Mouse (Mus musculus) heart, embryonic 14.5 days (tissue): Measurements from ENCODE around the gene Pex3. TPM values are rescaled to one million over a fixed set of nuclear protein-coding genes. Genes with fewer than 3 reads are reported as not detected.
A peak's percentile ranks its signal among the peaks of the same experiment; 100 is the strongest.

Experiments
- ATAC-seq: fragments of 200-750 bp; cut with Nextera tagmentation; 2 replicates; pipeline ENCODE4 v1.8.0; 2017; ENCODE audit warnings: low read depth, moderate TSS enrichment; ENCODE audit not compliant: insufficient number of reproducible peaks, insufficient read depth, low FRiP score
- H3K27ac ChIP-seq, 2 experiments: fragments of 200-500 bp in 1 of 2; fragments of 300-500 bp in 1 of 2; sonication (generic) in 1 of 2; replicated peaks in 1 of 2; 2 replicates each; pipeline ENCODE4 v1.5.1; 2012 to 2014; ENCODE audit warnings: low read depth in 2 of 2, low read length in 2 of 2, control low read depth in 1 of 2, mild to moderate bottlenecking in 1 of 2, mixed read lengths in 1 of 2; ENCODE audit not compliant: control insufficient read depth in 1 of 2, insufficient read depth in 1 of 2
- H3K27me3 ChIP-seq: fragments of 300-500 bp; sonication (generic); 2 replicates; pipeline ENCODE4 v1.6.1; 2014; ENCODE audit warnings: mild to moderate bottlenecking, low read length, control low read depth; ENCODE audit not compliant: control insufficient read depth, insufficient read depth
- H3K36me3 ChIP-seq: fragments of 300-500 bp; sonication (generic); 2 replicates; pipeline ENCODE4 v1.6.1; 2014; ENCODE audit warnings: mild to moderate bottlenecking, control low read depth, low read length, mixed read lengths; ENCODE audit not compliant: control insufficient read depth, insufficient read depth
- H3K4me1 ChIP-seq, 2 experiments: fragments of 200-500 bp in 1 of 2; fragments of 300-500 bp in 1 of 2; sonication (generic) in 1 of 2; 2 replicates each; pipeline ENCODE4 v1.6.1; 2012 to 2014; ENCODE audit warnings: low read length in 2 of 2, control low read depth in 1 of 2, mixed read lengths in 1 of 2; ENCODE audit not compliant: control insufficient read depth in 2 of 2, insufficient read depth in 2 of 2
- H3K4me2 ChIP-seq: fragments of 300-500 bp; sonication (generic); 2 replicates; pipeline ENCODE4 v1.6.1; 2014; ENCODE audit warnings: mild to moderate bottlenecking, low read length
- H3K4me3 ChIP-seq, 2 experiments: fragments of 200-500 bp in 1 of 2; fragments of 300-500 bp in 1 of 2; sonication (generic) in 1 of 2; 2 replicates each; pipeline ENCODE4 v1.5.1; 2012 to 2014; ENCODE audit warnings: low read length in 2 of 2, mild to moderate bottlenecking in 2 of 2, control low read depth in 1 of 2, low read depth in 1 of 2, moderate library complexity in 1 of 2; ENCODE audit not compliant: control insufficient read depth in 1 of 2, insufficient read depth in 1 of 2
- H3K9ac ChIP-seq: fragments of 300-500 bp; sonication (generic); 2 replicates; pipeline ENCODE4 v1.6.1; 2014; ENCODE audit warnings: mild to moderate bottlenecking, low read length
- H3K9me3 ChIP-seq: fragments of 300-500 bp; sonication (generic); 2 replicates; pipeline ENCODE4 v1.6.1; 2016; ENCODE audit warnings: low read length, control low read depth; ENCODE audit not compliant: control insufficient read depth
- WGBS: fragments of 180-500 bp; shearing (Covaris S2); extraction: QIAGEN DNeasy Blood & Tissue Kit; methylation state at CpG from one replicate; pipeline ENCODE4 v1.1.7; 2014; 5-methylcytosine and 5-hydroxymethylcytosine counted together
- polyA plus RNA-seq: library from polyadenylated mRNA; unstranded; fragments of >200 nt; fragmentation: Nextera tagmentation; extraction: Ambion mirVana; gene quantifications from 2 replicates; pipeline ENCODE4 v1.2.1, GENCODE M21; 2014

Gene Pex3
- polyA plus RNA-seq: 26.2 and 28.2 TPM in 2 replicates

DNA sequence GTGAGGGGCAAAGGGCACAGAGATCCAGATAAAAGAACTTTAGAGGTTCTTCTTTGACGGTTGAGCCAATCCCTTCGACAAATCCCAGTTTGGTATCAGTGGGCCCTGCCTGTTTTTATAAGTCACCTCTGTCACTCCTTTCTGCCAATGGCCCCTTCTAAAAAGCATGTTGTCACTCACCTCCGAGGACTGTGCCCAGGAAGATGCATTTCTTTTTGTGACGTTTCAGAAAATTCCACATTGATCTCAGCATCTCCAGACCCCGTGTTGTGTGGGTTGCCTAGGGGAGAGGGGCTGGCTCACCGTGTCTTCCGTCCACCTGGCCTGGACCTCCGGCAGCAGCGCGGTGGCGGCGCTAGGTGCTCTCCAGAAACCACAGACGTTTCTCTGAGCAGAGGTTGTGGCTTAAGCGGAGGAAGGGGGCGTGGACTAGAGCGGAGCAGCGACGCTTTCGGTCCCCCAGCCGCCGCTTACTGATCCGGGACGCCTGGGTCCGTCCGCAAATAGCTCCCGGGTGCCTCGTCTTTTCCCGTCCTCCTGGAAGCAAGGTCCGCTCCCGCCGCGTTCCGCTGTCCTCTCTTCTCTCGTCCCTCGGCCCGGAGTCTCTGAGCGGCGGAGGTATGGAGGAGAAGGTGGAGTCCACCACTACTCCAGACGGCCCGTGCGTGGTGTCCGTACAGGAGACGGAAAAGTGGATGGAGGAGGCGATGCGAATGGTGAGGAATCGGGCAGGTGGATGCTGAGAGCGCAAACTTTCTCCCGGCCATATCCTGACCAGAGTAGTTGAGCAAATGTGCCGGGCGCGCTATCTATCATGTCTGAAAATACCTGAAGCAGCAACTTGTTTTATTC lies at the start of gene Pex3, which contains the start of gene Adat2:
TSS of gene Pex3 (minus strand) at position 497 of the 852 bp plus-strand sequence.
TSS of gene Adat2 (plus strand) at position 249 of the 852 bp plus-strand sequence.
- peak; percentile 90 for ATAC-seq
- H3K27ac ChIP-seq: peak within 1 kb of the TSS; percentile 76 to 81
- peak within 1 kb of the TSS; percentile 86 for H3K4me2 ChIP-seq
- under 1% methylated on average over 51 of the region's 51 CpGs for WGBS
- H3K4me3 ChIP-seq: peak within 1 kb of the TSS; percentile 76 to 91
- H3K9ac ChIP-seq: peak within 1 kb of the TSS; percentile 80
- peaks cover 0 to 11% of the 10 kb centered on the region in 2 experiments; a peak in 2 of 4 replicates for H3K4me1 ChIP-seq
- H3K27me3 ChIP-seq: no peaks in the 10 kb centered on the region
- H3K36me3 ChIP-seq: peaks cover 6% of the 10 kb centered on the region; the same call in 1 of the 2 replicates
- no peaks in the 10 kb centered on the region for H3K9me3 ChIP-seq

- no peaks in the 10 kb centered on the region for H3K4me1 ChIP-seq
- ATAC-seq: no peak
- no peaks in the 10 kb centered on the region for H3K27me3 ChIP-seq
- WGBS: 52% methylated on average over 2 of the region's 2 CpGs
- H3K27ac ChIP-seq: no peak overlapping the region
- H3K36me3 ChIP-seq: no peaks in the 10 kb centered on the region
- H3K9me3 ChIP-seq: 0 out of 2 replicates have a peak, but pooled peaks cover 3% of the 10 kb centered on the region
- H3K9ac ChIP-seq: no peak overlapping the region
- no peak overlapping the region for H3K4me2 ChIP-seq
- H3K4me3 ChIP-seq: no peak overlapping the region
These were observed 48.0 kb upstream of the Pex3 start for GRCm38 (mm10) chr10:13600926-13601325.

GRCm38 (mm10) chr10:13597491-13597890 lies 44.5 kb upstream of the Pex3 start:
- Histone ChIP-seq H3K9ac (no peak overlapping the region), H3K4me2 (no peak overlapping the region), H3K9me3 (0 out of 2 replicates have a peak, but pooled peaks cover 3% of the 10 kb centered on the region), H3K36me3 (no peaks in the 10 kb centered on the region), H3K27ac (no peak overlapping the region), H3K27me3 (no peaks in the 10 kb centered on the region), H3K4me1 (no peaks in the 10 kb centered on the region), H3K4me3 (no peak overlapping the region)
- no peak for ATAC-seq
- 68% methylated on average over 8 of the region's 8 CpGs for WGBS

GRCm38 (mm10) chr10:13596866-13597265 lies 43.9 kb upstream of the Pex3 start:
- Histone ChIP-seq H3K27me3 (no peaks in the 10 kb centered on the region), H3K4me1 (no peaks in the 10 kb centered on the region), H3K9me3 (0 out of 2 replicates have a peak, but pooled peaks cover 3% of the 10 kb centered on the region), H3K9ac (no peak overlapping the region), H3K4me2 (no peak overlapping the region), H3K4me3 (no peak overlapping the region), H3K36me3 (no peaks in the 10 kb centered on the region), H3K27ac (no peak overlapping the region)
- ATAC-seq: no peak
- WGBS: 84% methylated on average over 9 of the region's 9 CpGs

GRCm38 (mm10) chr10:13596073-13596472 lies 43.1 kb upstream of the Pex3 start:
- no peak for ATAC-seq
- H3K36me3 ChIP-seq: no peaks in the 10 kb centered on the region
- H3K27ac ChIP-seq: no peak overlapping the region
- H3K27me3 ChIP-seq: no peaks in the 10 kb centered on the region
- H3K4me3 ChIP-seq: no peak overlapping the region
- H3K9ac ChIP-seq: no peak overlapping the region
- no peaks in the 10 kb centered on the region for H3K4me1 ChIP-seq
- H3K9me3 ChIP-seq: 0 out of 2 replicates have a peak, but pooled peaks cover 3% of the 10 kb centered on the region
- no peak overlapping the region for H3K4me2 ChIP-seq
- 39% methylated on average over 3 of the region's 3 CpGs for WGBS

- H3K9ac ChIP-seq: no peak overlapping the region
- 89% methylated on average over 3 of the region's 3 CpGs for WGBS
These were observed 40.6 kb upstream of the Pex3 start for GRCm38 (mm10) chr10:13593529-13593928.

DNA sequence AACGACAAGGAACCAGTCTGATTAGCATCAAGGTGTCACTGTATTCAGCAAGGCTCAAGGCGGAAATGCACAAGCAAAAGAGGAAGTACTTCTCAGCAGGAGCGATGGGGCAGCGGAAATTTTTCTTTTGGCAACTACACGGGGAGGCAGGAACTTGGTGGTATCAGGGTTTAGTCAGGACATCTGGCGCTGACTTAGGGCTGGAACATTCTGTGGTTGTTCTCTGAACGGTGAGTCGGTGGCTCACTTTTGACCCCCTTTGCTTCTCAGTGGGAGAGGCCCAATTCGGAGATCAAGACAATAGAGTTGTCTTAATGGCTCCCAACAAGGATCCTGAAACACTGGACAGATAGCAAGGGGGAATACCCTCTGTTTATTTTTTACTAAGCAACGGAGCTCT lies 39.3 kb upstream of the Pex3 start:
- Histone ChIP-seq H3K27me3 (no peaks in the 10 kb centered on the region), H3K9ac (no peak overlapping the region), H3K4me2 (no peak overlapping the region), H3K4me1 (no peaks in the 10 kb centered on the region), H3K36me3 (no peaks in the 10 kb centered on the region), H3K27ac (no peak overlapping the region), H3K4me3 (no peak overlapping the region), H3K9me3 (no peaks in the 10 kb centered on the region)
- WGBS: 89% methylated on average over 10 of the region's 10 CpGs
- no peak for ATAC-seq

More at GRCm38 (mm10) chr10:13593529-13593928, 40.6 kb upstream of the Pex3 start:
- H3K4me2 ChIP-seq: no peak overlapping the region
- no peak overlapping the region for H3K4me3 ChIP-seq
- no peaks in the 10 kb centered on the region for H3K4me1 ChIP-seq
- no peaks in the 10 kb centered on the region for H3K27me3 ChIP-seq
- ATAC-seq: no peak
- H3K36me3 ChIP-seq: no peaks in the 10 kb centered on the region
- no peaks in the 10 kb centered on the region for H3K9me3 ChIP-seq
- H3K27ac ChIP-seq: no peak overlapping the region
